Mouse (Mus musculus): Measurements from ENCODE around the gene Rab13.
"Not testable (repeated sequence)": the region's sequence is repeated elsewhere in the genome, so short reads cannot be mapped to it uniquely, and the experiment has no call there.

Gene Rab13

DNA sequence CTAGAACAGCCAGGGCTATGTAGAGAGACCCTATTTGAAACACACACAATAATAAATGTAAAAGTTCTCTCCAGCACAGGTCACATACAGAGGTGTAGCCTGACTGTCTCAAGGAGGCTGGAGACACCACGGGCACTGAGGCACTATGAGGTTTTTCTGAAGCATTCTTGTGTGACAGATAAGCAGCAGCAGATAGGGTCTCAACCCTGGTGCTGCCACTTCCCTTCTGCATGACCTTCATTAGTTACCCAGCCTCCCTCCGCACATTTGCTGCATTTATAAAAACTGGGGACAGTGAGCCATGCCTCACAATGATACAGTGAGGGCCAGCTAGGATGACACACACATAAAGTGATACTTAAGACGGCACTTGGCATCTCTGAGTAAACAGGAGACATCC, 9.4 kb downstream of the Rab13 start:
- ATAC-seq (ENCODE audit: insufficient number of reproducible peaks, low FRiP score, low TSS enrichment) = no peak

DNA sequence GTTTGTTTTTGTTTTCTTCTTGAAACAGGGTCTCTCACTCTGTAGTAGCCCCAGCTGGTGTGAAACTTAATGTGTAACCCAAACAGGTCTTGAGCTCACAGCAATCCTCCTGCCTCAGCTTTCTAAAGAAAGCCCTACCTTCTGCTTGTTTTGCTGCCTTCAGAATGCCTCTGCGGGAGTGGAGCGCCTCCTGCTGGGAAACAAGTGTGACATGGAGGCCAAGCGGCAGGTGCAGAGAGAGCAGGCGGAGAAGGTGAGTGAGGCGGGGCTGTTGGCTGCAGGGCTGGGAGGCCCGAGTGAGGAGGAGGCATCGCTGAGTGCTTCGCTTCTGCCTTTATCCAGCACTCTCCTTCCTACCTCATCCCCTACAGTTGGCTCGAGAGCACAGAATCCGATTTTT, 10.8 kb downstream of the Rab13 start:
- ATAC-seq (ENCODE audit: insufficient number of reproducible peaks, low FRiP score, low TSS enrichment) = no peak

DNA sequence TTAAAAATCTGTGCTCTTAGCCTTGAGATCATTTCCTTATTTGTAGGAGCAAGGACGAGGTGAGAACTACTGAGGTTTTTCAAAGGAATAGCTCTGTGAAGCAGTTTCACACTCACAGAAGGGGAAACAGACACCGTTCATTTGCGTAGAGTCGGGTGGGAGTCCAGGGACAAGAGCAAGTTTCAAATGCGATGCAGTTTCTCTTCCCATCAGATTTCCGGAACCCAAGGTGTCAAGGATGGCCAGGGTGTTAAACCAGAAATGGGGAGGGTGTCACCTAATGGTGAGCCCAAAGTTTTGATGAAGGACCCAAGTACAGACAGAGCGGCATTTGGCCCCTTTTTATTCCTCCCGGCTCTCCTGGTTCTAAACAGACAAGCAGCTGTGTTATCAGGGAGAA, 17.6 kb downstream of the Rab13 start:
- 0 out of 2 replicates have a peak, but pooled peaks have one; percentile 15 for ATAC-seq (ENCODE audit: insufficient number of reproducible peaks, low FRiP score, low TSS enrichment)

DNA sequence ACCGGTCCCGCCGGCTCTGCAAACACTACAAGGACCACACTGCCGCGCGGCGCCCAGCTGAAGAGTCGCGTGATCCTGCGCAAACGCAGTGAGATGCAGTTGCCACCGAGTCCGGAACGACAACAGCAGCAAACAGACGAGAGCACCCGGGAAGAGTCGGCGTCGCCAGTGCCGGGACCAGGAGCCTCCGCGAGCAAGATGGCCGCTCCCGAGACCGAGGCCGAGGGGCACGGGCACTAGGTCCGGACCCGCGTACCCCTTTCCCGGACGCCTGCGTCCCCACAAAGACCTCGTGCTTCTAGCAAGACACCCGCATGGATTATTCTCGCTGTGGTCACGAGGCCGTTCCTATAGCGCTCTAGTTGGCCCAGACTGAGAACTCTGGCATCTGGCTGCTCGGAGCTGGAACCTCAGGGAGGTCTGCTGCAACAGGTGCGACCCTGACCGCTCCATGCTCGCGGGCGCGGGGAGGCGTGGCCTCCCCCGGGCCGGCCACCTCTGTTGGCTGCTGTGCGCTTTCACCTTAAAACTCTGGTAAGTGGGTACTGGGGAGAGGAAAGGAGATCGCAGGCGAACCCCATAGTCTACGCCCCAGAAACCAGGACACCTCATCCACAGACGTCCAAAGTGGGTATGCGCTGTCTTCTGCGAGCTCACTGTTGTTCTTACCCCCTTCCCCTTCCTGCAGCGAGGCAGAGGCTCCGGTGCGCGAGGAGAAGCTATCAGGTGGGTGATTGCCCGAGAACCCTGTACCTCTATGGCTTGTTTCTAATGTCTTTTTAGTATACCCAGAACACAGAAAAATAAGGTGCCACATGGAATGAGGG, 18.2 kb downstream of the Rab13 start, which contains the start of gene Jtb:
TSS of gene Jtb (plus strand) at position 91 of the 827 bp plus-strand sequence.
- ATAC-seq (ENCODE audit: insufficient number of reproducible peaks, low FRiP score, low TSS enrichment) = peak; percentile 100

DNA sequence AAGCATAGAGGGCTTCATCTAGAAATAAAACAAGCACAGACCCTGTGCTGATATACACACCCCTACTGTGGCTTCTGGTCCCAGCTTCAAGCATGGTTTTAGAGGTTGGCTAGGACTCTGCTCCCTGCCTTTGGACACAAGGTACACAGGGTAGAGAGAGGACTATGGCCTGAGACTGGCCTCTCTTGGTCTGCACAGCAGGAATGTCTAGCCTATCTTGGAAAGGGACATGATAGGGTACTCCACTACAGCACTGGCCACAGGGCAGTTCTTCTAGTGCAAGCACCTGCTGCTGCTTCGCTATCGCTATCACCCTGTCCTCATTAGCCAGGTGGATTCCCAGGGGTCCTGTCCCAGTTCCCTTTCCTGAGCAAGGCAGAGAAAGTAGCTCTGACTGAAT, 27.8 kb downstream of the Rab13 start:
- no peak for ATAC-seq (ENCODE audit: insufficient number of reproducible peaks, low FRiP score, low TSS enrichment)

DNA sequence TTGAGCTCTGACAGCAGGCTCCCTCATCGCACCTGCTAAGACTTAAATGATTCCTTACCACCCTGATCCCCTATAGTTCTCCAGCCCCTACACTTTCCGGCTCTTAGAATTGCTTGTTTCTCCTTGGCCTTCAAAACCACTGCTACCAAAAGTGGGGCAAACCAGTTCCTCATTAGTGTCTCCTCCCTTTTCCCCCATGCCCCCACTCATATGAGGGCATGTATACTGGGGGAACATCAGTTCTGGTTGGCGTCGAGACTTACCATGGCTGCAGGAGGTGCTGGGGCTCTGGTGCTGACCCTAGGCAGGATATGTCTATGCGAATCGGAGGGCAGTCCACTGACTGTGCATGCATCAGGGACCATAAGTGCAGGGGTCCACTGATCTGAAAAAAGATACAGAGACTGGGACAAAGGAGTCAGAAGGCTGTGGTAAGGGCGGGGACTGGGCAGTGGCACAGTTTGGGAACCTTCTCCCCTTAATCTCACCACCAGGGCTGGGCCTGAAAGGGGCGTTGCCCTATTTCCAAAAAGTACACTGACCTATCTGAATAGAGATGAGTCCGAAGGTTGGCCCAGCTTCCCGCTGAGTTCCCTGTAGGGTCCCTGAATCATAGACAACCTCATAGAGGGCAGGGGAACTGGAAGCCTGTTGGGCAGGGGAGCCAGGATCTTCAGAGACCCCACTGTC, 28.3 kb downstream of the Rab13 start:
- ATAC-seq (ENCODE audit: insufficient number of reproducible peaks, low FRiP score, low TSS enrichment) = no peak

DNA sequence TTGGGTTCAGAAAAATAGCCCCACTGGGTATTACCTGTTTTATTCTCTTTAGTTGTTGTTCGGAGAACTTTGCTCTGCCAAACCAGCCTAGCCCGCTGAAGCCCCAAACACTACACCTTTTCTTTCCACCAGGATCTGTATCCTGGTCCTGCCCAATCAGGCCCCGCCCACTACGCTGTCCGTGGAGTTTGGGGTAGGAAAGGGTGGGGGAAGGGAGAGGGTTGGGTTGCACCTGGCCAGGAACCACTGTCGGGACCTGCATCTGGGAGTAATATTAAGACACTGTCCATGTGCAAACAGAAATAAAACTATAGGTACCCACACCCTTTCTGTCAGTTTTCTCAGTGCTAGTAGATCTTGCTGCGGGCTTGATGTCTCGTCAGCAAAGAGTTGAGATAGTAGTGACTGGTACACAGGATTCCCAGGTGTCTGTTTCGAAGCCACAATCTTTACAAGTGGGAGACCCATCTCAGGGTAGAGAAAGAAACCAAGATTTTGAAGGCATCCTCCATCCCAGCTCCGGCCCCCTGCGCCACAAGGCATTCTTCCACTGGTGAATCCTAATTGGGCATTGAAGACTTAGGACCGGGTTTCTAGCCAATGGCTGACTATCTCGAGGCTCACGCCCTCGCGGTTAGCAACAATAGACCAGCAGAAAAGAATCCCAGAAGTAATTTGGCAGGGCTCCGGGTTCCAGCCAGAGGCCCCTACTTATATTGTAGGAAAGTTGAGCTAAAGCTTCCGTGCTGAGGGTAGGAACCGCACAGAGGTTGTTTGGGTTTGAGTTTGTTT, 29.7 kb downstream of the Rab13 start, which contains the start of gene Creb3l4:
TSS of gene Creb3l4 (minus strand) at position 529 of the 792 bp plus-strand sequence.
- no peak for ATAC-seq (ENCODE audit: insufficient number of reproducible peaks, low FRiP score, low TSS enrichment)

DNA sequence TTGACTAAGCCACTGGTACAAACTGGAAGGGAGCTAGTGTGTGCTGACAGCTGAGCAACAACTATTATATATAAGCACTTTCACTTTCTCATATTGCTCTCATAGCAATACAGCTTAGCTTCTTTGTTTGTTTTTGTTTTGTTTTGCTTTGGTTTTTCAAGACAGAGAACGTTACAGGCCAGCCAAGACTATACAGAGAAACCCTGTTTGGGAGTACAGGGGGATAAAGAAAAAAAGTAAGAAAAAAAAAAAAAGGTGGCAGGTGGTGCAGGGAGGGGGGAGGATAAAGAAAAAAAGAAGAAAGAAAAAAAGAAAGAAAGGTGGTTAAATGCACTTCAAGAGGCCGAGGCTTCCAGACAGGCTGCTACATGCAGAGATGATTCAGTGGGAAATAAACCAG, 31.9 kb downstream of the Rab13 start:
- ATAC-seq (ENCODE audit: insufficient number of reproducible peaks, low FRiP score, low TSS enrichment) = no peak

DNA sequence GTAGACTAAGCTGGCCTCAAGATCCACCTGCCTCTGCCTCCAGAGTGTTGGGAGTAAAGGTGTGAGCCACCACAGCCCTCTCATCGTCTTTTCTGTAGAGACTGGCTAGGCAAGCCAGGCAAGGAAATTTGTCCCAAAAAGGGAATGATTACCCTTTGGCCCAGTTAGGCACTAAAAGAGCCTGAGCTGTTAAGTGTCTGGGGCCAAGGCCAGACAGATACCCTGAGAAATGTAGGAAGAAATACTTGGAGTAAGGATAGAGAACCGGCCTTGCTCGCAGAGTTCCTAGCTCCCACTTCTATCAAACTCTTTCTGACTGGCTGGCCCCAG, 34.1 kb downstream of the Rab13 start:
- no peak for ATAC-seq (ENCODE audit: insufficient number of reproducible peaks, low FRiP score, low TSS enrichment)

DNA sequence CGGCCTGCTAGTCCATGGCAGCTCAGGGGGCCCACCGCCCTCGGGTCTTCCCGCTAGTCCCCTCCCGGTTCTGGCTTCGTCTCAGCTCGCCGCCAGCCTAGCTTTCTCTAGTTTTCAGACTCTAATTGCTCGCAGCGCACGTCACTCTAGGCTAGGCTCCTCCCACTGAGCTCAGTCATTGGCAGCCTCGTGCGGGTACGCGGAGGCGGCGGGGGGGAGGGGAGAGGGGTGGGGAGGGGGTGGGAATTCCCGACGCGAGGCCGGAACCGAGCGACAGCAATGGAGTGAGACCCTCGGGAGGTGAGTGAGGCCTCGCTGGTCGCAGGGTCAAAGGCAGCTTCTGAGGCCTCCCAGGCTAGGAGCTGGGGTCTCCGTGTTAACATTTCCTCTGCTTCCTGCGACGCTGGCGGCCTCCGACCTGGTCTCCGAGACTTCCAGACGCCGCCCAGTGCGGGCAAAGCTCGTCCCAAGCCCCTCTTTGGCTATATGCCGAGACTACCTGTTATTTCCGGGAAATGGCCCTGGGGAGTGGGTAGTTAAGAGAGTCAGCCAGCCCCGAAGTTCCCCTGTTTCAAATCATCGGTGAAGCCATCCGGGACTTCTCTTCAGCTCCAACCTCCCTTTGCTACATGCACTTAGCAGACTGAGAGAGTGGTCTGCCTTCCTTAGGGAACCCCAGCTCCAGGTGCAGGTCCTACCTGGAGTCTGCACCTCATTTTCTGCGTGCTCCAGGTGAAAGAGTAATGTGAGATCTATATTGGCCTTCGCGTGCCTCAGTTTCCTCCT, 34.7 kb downstream of the Rab13 start, which contains the start of gene Slc39a1:
TSS of gene Slc39a1 (plus strand) at position 213 of the 786 bp plus-strand sequence.
- peak; percentile 90 for ATAC-seq (ENCODE audit: insufficient number of reproducible peaks, low FRiP score, low TSS enrichment)

DNA sequence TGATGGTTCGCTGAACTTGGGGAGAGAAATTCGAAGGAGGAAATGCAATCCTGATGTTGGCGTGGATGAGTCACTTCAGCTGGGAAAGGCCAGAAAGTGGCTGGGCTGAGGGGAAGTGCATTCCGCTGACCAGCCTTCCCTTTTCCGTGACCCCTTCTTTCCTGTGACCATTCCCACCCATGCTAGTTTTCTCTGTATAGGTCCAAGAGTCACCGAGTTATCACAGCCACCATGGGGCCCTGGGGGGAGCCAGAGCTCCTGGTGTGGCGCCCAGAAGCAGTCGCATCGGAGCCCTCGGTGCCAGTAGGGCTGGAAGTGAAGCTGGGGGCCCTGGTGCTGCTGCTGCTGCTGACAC, 35.2 kb downstream of the Rab13 start:
- ATAC-seq (ENCODE audit: insufficient number of reproducible peaks, low FRiP score, low TSS enrichment) = no peak

DNA sequence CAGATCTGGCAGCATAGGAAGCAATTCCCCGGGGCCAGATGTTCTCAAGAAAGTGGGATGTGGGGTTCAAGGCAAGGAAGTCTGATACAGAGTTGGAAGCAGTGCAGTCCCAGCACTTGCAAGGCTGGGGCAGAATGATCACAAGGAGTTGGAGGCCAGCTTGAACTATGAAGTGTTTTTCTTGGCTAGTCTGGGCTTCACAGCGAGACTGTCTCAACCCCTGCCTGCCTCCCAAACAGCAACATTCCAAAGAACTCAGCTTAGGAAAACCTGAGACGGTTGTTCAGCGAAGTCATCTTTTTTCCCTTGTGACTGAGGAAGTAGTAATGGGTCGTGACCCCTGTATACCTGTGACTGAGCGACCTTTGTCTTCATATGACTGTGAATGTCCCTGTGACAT, 37.3 kb downstream of the Rab13 start:
- no peak for ATAC-seq (ENCODE audit: insufficient number of reproducible peaks, low FRiP score, low TSS enrichment)

DNA sequence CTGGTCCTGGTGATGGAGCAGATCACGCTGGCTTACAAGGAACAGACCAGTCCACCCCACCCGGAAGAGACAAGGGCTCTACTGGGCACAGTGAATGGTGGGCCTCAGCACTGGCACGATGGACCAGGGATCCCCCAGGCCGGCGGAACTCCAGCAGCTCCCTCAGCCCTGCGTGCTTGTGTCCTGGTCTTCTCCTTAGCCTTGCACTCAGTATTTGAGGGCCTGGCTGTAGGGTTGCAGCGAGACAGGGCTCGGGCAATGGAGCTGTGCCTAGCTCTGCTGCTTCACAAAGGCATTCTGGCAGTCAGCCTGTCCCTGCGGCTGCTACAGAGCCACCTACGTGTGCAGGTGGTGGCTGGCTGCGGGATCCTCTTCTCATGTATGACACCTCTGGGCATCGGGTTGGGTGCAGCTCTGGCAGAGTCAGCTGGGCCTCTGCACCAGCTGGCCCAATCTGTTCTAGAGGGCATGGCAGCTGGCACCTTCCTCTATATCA, 38.3 kb downstream of the Rab13 start:
- not testable (repeated sequence) for ATAC-seq (ENCODE audit: insufficient number of reproducible peaks, low FRiP score, low TSS enrichment)

DNA sequence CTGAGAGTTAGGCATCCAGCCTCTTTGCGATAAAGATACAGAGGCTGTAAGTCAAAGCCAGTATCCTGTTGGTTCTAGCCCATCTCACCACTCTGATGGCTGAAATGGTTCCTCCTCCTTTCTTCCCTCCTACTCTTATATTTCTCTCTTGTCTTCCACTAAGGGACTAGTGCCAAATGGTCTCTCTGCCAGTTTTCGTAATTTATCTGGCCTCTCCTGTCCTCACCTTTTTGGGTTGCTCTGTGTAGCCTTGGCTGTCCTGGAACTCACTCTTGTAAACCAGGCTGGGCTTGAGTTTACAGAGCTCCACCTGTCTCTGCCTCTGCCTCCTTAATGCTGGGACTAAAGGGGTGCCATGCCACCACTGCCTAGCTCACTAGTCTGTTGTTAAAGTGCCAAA, 39.2 kb downstream of the Rab13 start:
- ATAC-seq (ENCODE audit: insufficient number of reproducible peaks, low FRiP score, low TSS enrichment) = not testable (repeated sequence)

DNA sequence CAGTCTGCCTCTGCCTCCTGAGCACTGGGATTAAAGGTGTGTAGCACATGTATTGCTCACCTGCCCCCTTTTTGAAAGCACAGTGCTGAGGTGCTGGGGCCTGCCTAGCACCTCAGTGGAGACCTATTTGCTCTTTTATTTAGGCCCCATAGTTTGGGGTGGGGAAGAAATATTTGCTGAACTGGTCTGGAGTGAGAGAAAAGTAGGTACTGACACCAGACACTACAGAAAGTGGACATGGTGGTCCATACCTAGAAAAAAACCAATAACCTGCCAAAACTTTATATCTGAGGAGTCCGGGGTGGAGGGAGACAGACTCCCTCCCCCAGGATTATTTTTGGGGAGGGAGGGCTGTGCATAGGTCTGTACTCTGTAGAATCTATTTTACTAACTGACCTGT, 39.7 kb downstream of the Rab13 start:
- ATAC-seq (ENCODE audit: insufficient number of reproducible peaks, low FRiP score, low TSS enrichment) = not testable (repeated sequence)

DNA sequence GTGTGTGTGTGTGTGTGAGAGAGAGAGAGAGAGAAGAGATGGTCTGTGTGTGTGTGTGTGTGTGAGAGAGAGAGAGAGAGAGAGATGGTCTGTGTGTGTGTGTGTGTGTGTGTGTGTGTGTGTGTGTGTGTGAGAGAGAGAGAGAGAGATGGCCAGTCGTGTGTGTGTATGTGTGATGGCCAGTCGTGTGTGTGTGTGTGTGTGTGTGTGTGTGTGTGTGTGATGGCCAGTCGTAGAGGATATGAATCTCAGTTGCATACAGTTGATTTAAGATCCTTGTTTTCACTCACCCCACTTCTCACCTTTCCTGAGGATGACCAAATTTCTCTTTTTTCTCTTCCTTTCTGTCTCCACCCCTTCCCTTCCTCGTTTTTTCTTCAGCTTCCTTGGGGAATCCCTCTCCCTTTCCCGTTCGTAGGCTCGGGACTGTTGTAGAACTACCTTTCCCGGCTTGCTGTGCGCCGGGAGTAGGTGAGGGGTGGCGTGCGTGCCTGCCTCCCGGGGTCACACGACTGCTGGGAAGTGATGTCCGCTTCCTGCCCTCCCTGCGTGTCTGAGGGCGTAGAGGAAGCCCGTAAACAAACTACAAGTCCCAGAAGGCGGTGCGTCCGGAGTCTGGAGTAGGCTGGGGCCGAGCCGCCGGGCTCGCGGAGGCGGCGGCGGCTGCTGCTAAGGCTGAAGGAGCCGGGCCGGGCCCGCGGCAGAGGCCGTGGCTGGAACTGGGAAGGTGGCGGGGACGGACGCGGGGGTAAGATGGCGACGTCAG, 40.3 kb downstream of the Rab13 start, which contains the start of gene Crtc2:
TSS of gene Crtc2 (plus strand) at position 511 of the 766 bp plus-strand sequence.
- peak; percentile 95 for ATAC-seq (ENCODE audit: insufficient number of reproducible peaks, low FRiP score, low TSS enrichment)

DNA sequence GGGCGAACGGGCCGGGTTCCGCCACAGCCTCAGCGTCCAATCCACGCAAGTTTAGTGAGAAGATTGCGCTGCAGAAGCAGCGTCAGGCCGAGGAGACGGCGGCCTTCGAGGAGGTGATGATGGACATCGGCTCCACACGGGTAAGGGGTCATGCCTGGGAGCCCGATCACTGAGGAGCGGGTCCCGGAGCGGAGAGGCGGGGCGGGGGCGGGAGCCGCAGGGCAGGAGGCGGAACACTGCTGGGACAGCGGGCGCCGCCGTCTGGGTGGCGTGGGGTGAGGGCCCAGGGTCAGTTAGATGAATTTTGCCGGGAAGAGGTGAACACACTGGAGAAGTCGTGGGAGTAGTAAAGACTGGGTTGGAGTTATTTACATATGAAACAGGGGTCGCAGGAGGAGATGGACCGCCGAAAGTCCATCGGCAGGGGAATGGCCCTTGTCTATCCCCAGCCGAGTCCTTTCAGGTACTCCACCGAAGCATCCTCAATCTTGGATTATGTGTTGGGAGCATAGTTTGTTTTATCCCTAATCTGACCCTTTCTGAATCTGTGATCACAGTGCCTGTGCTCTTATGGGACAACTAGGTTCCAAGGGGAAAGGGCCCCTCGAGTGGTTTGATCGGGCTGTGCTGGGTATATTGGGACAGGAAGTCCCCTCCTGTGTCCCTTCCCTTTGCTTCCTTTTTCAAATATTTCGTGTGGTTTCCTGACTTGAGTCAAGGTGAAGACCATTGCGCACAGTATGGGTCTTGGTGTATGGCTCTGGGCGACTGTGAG, 41.1 kb downstream of the Rab13 start:
- ATAC-seq (ENCODE audit: insufficient number of reproducible peaks, low FRiP score, low TSS enrichment) = peak; percentile 17; the same call in 1 of the 2 replicates

DNA sequence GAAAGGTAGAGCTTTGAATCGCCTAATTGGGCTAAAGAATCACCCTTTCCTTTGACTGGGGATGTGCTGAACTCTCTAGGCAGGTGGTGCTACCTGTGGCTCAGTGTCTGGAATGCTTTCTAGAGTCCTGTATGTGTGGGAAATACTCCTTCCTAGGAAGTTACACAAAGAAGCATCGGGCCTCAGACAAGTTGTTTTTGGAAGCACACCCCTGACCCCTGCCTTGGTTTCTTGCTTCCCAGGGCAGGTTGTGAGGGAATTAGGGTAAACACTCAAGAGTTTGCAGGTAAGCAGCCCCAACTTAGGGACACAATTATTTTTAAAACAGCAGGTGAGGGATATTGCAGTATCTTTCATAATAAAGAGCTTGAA, 41.7 kb downstream of the Rab13 start:
- no peak for ATAC-seq (ENCODE audit: insufficient number of reproducible peaks, low FRiP score, low TSS enrichment)
